7 mouse cellular contexts compared by ENCODE assay signal in genomic region chr12:84450718-84451646, GRCm38 (mm10). TPM values are rescaled to one million over a fixed set of nuclear protein-coding genes. Genes with fewer than 3 reads are reported as not detected.
DNase-seq lines count a peak whose midpoint lies in the region; ATAC-seq lines count a peak whose summit lies in the region.

TSS of gene Aldh6a1 (minus strand) at chr12:84451004.
TSS of gene Lin52 (plus strand) at chr12:84451422.

- no peaks in the 10 kb centered on the region for H3K27me3 ChIP-seq in intestine, embryonic 15.5 days (replicated peaks)
- H3K27me3 ChIP-seq in midbrain, embryonic 10.5 days (ENCODE audit: low read depth, poor library complexity, severe bottlenecking): peaks cover 4% of the 10 kb centered on the region; the same call in 1 of the 2 replicates

- no peaks in the 10 kb centered on the region for H3K36me3 ChIP-seq in intestine, embryonic 15.5 days
- H3K36me3 ChIP-seq in midbrain, embryonic 10.5 days: 0 out of 2 replicates have a peak, but pooled peaks cover 3% of the 10 kb centered on the region

- peak within 1 kb of the TSS; percentile 70 for H3K4me3 ChIP-seq in intestine, embryonic 15.5 days (replicated peaks)
- peak within 1 kb of the TSS; percentile 84 for H3K4me3 ChIP-seq in midbrain, embryonic 10.5 days

- H3K9me3 ChIP-seq in intestine, embryonic 15.5 days: no peaks in the 10 kb centered on the region
- no peaks in the 10 kb centered on the region for H3K9me3 ChIP-seq in midbrain, embryonic 10.5 days (replicated peaks)

- peak; percentile 97 for DNase-seq in adrenal gland, adult 2 months
- peak; percentile 99 for DNase-seq in embryo, embryonic 11.5 days (ENCODE audit: low read depth, low spot score)
- DNase-seq in gastrocnemius, postnatal 36 days: peak; percentile 90 to 95
- peak; percentile 96 to 100 for DNase-seq in left cerebral cortex, postnatal 25 days (ENCODE audit: low spot score in 2 of 2)
- DNase-seq in midbrain, embryonic 10.5 days (ENCODE audit: low spot score): peak; percentile 95
- peak; percentile 90 for DNase-seq in right cerebral cortex, postnatal 4 days

- peak within 1 kb of the TSS; percentile 66 for H3K9ac ChIP-seq in intestine, embryonic 15.5 days

- peak within 1 kb of the TSS; percentile 91 for H3K4me2 ChIP-seq in intestine, embryonic 15.5 days (replicated peaks)

- under 1% methylated on average over 49 of the region's 49 CpGs for WGBS in intestine, embryonic 15.5 days
- under 1% methylated on average over 49 of the region's 49 CpGs for WGBS in midbrain, embryonic 10.5 days

- ATAC-seq in intestine, embryonic 15.5 days: peak; percentile 99

- H3K4me1 ChIP-seq in intestine, embryonic 15.5 days (replicated peaks): peaks cover 4% of the 10 kb centered on the region; the same call in 1 of the 2 replicates
- peaks cover 23% of the 10 kb centered on the region for H3K4me1 ChIP-seq in midbrain, embryonic 10.5 days

- intact Hi-C loops in gastrocnemius, postnatal 36 days (cut with DNase I): loop anchor here (5.0 kb wide), 1 partner anchor 34 kb away; the partner anchor contains the start of gene Rnf113a2
- intact Hi-C loops in left cerebral cortex, postnatal 25 days (cut with DNase I): loop anchor here (2.0 kb wide), 1 partner anchor 34 kb away; the partner anchor contains the start of gene Rnf113a2

- H3K27ac ChIP-seq in intestine, embryonic 15.5 days: peak within 1 kb of the TSS; percentile 48; the same call in 1 of the 2 replicates
- H3K27ac ChIP-seq in midbrain, embryonic 10.5 days (replicated peaks): peak within 1 kb of the TSS; percentile 79

RNA-seq across cellular contexts. Expression of gene Aldh6a1, which starts in this region (rescaled TPM):
- 100 to 1,000 TPM; 211 to 272 TPM for total RNA-seq in adrenal gland, adult 2 months (2021)
- 21.7 and 22.0 TPM in 2 replicates for polyA plus RNA-seq in adrenal gland, adult 2 months (2012; rRNA removed)
- 10 to 100 TPM; 70.2 to 91.6 TPM for total RNA-seq in gastrocnemius, postnatal 36 days (2021)
- polyA plus RNA-seq in intestine, embryonic 15.5 days (2015; fragmentation: Nextera tagmentation; extraction: Ambion mirVana): 29.0 and 31.8 TPM in 2 replicates
- total RNA-seq in left cerebral cortex, postnatal 25 days (2021): 10 to 100 TPM; 38.1 to 45.3 TPM
- polyA plus RNA-seq in midbrain, embryonic 10.5 days (2016; fragmentation: Nextera tagmentation; extraction: Ambion mirVana): 16.5 and 20.2 TPM in 2 replicates

RNA-seq across cellular contexts. Expression of gene Lin52, which starts in this region (rescaled TPM):
- 10 to 100 TPM; 16.2 to 19.7 TPM for total RNA-seq in adrenal gland, adult 2 months (2021)
- polyA plus RNA-seq in adrenal gland, adult 2 months (2012; rRNA removed): 5.0 and 6.9 TPM in 2 replicates
- total RNA-seq in gastrocnemius, postnatal 36 days (2021): 10 to 100 TPM in 1 of 2 experiments, 1 to 10 TPM in 1; 6.2 to 10.2 TPM
- 15.2 and 16.9 TPM in 2 replicates for polyA plus RNA-seq in intestine, embryonic 15.5 days (2015; fragmentation: Nextera tagmentation; extraction: Ambion mirVana)
- 10 to 100 TPM; 22.2 to 22.4 TPM for total RNA-seq in left cerebral cortex, postnatal 25 days (2021)
- 31.4 and 37.4 TPM in 2 replicates for polyA plus RNA-seq in midbrain, embryonic 10.5 days (2016; fragmentation: Nextera tagmentation; extraction: Ambion mirVana)

Comparison
In these comparisons a context has a peak if more than half of its experiments do, and no peak if none do; other contexts are left out.
1. Peak in every context shown above with its lines: DNase-seq, ATAC-seq, H3K4me3 ChIP-seq and H3K27ac ChIP-seq.